Mouse (Mus musculus) spleen, adult 10 weeks (tissue): ENCODE data around the gene Hdgfl3. TPM values are rescaled to one million over a fixed set of nuclear protein-coding genes. Genes with fewer than 3 reads are reported as not detected.

Experiments used
- polyA plus RNA-seq: library from polyadenylated mRNA; stranded (reverse); fragments of 350-450 nt; fragmentation: Illumina TruSeq; extraction: RNeasy Lipid Tissue Mini Kit (QIAGEN cat#74804); gene quantifications from one replicate; pipeline ENCODE4 v1.2.3, GENCODE M21; 2015; ENCODE audit warnings: low replicate concordance; ENCODE audit not compliant: insufficient read depth

Gene Hdgfl3
- polyA plus RNA-seq: 8.9 TPM

GRCm38 (mm10) chr7:81934267-81934745 is at the start of gene Hdgfl3:
Gene Hdgfl3, minus strand, starts transcription at chr7:81934473.

GRCm38 (mm10) chr7:81858968-81859721 is 75.1 kb downstream of the Hdgfl3 start, which contains the start of gene Tm6sf1:
Gene Tm6sf1, plus strand, starts transcription at chr7:81859001.

GRCm38 (mm10) chr7:81855694-81856093 is 78.6 kb downstream of the Hdgfl3 start, which contains the start of gene Gm10160:
Gene Gm10160, minus strand, starts transcription at chr7:81855794.

Other genes with a start within 250 kb of the Hdgfl3 start
- gene Homer2, start 226.9 kb downstream of the Hdgfl3 start, polyA plus RNA-seq: 1.1 TPM
- 97.6 TPM for gene Ramac, start 171.5 kb downstream of the Hdgfl3 start, polyA plus RNA-seq
- 22.3 TPM for gene 3110040N11Rik, start 145.0 kb downstream of the Hdgfl3 start, polyA plus RNA-seq
- 128 TPM for gene Btbd1, start 105.0 kb downstream of the Hdgfl3 start, polyA plus RNA-seq
- not detected for gene Gm10160, start 78.7 kb downstream of the Hdgfl3 start, polyA plus RNA-seq
- 183 TPM for gene Tm6sf1, start 75.5 kb downstream of the Hdgfl3 start, polyA plus RNA-seq
- gene Bnc1, start 57.8 kb upstream of the Hdgfl3 start, polyA plus RNA-seq: 0.23 TPM
- gene Sh3gl3, start 239.4 kb upstream of the Hdgfl3 start, polyA plus RNA-seq: 3.2 TPM